Mouse (Mus musculus) bone marrow, adult 2 months (tissue): ENCODE measurements around the gene Sipa1l1.

Experiments used
- CTCF ChIP-seq: fragments of 200-500 bp; IDR thresholded peaks from 2 replicates; pipeline ENCODE4 v1.5.1; 2011; ENCODE audit warnings: low read length, control low read depth; ENCODE audit not compliant: control insufficient read depth, insufficient read depth
- POLR2A ChIP-seq: fragments of 200-500 bp; IDR thresholded peaks from 2 replicates; pipeline ENCODE4 v1.6.1; 2011; ENCODE audit warnings: low read depth, mild to moderate bottlenecking, control low read depth, low read length, borderline replicate concordance; ENCODE audit not compliant: control insufficient read depth

DNA sequence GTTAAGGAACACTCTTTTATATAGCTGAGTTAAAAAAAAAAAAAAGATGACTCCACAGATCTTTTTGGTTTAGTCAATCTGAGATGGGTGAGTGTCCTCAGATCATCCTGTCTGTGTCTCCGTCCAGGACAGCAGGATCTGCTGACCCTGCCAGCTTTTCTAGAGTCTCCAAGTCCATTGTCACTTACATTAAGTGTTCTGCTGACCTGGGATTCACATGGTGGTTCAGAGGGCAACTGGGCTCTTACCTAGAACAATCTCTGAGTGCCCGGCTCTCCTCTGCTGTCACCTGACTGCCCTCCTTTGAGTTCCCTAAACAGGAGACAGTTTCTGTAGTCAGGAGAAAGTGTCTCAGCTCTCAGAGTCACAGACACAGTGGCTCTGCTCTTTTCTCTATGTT lies 229.8 kb downstream of the Sipa1l1 start:
- no peak for TF ChIP-seq CTCF
- no peak for TF ChIP-seq POLR2A
